In the genomic region with DNA sequence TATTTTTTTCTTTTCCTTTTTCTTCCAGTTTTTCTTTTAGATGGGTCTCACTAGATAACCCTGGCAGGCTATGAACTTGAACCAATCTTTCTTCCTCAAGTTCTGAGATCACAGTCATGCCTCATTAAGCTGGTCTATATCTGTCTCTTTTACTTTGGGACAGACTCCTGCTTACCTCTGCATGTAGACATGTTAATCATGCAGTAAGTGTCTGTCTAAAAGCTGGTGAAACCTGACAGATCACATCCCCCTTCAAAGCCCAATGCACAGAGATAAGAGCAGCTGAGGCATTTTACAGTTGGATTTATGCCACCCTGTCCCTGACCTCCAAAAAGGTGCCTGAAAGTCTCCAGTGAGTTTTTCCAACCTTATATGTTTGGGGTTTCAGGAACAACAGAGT, we compare ENCODE assay signal across 24 mouse cellular contexts.
DNase-seq lines count a peak whose midpoint lies in the region; ATAC-seq and TF ChIP-seq lines count a peak whose summit lies in the region.
"Had no signal": no experiment of that assay in that cellular context is flagged by ENCODE, and none has a peak within 500 bp of the region (broad histone marks: within the 10 kb centered on the region; RNA-seq: fewer than 3 reads in every experiment).

No protein-coding gene starts in this region.

- H3K27me3 ChIP-seq in heart, embryonic 13.5 days (replicated peaks), result no peaks in the 10 kb centered on the region
- H3K27me3 ChIP-seq in hindbrain, embryonic 13.5 days, result no peaks in the 10 kb centered on the region
- no peaks in the 10 kb centered on the region for H3K27me3 ChIP-seq in hindbrain, embryonic 11.5 days (ENCODE audit: control insufficient read depth, insufficient read depth, low read length)
- peaks cover 24% of the 10 kb centered on the region for H3K27me3 ChIP-seq in midbrain, embryonic 12.5 days
- no peaks in the 10 kb centered on the region for H3K27me3 ChIP-seq in midbrain, postnatal 0 days (ENCODE audit: insufficient read depth, low read length)
- H3K27me3 ChIP-seq: hindbrain, embryonic 12.5 days; limb, embryonic 12.5 days had no signal

- no peak overlapping the region for H3K4me3 ChIP-seq in heart, embryonic 13.5 days
- no peak overlapping the region for H3K4me3 ChIP-seq in hindbrain, embryonic 13.5 days
- no peak overlapping the region for H3K4me3 ChIP-seq in hindbrain, embryonic 11.5 days (ENCODE audit: low read depth, low read length)
- H3K4me3 ChIP-seq in midbrain, embryonic 12.5 days, result no peak overlapping the region
- no peak overlapping the region for H3K4me3 ChIP-seq in midbrain, postnatal 0 days (ENCODE audit: low read depth, low read length)
- H3K4me3 ChIP-seq: hindbrain, embryonic 12.5 days; limb, embryonic 12.5 days had no signal

- H3K4me1 ChIP-seq in heart, embryonic 13.5 days, result peaks cover 32% of the 10 kb centered on the region
- H3K4me1 ChIP-seq in hindbrain, embryonic 13.5 days (replicated peaks), result peaks cover 19% of the 10 kb centered on the region
- H3K4me1 ChIP-seq in hindbrain, embryonic 11.5 days (replicated peaks; ENCODE audit: control insufficient read depth, insufficient read depth, low read length), result peaks cover 7% of the 10 kb centered on the region; the same call in 1 of the 2 replicates
- H3K4me1 ChIP-seq in midbrain, embryonic 12.5 days, result peaks cover 23% of the 10 kb centered on the region
- peaks cover 3% of the 10 kb centered on the region; the same call in 1 of the 2 replicates for H3K4me1 ChIP-seq in midbrain, postnatal 0 days (ENCODE audit: insufficient read depth, low read length)

- H3K27ac ChIP-seq in heart, embryonic 13.5 days (replicated peaks), result peak overlapping the region; percentile 59
- peak overlapping the region; percentile 87; the same call in 1 of the 2 replicates for H3K27ac ChIP-seq in hindbrain, embryonic 13.5 days
- no peak overlapping the region for H3K27ac ChIP-seq in hindbrain, embryonic 11.5 days (ENCODE audit: low read depth, low read length)
- 0 out of 2 replicates have a peak overlapping the region, but pooled peaks have one; percentile 65 for H3K27ac ChIP-seq in midbrain, embryonic 12.5 days (replicated peaks)
- H3K27ac ChIP-seq in midbrain, postnatal 0 days (ENCODE audit: low read depth, low read length), result no peak overlapping the region
- H3K27ac ChIP-seq: limb, embryonic 12.5 days; macrophage; stomach, postnatal 0 days had no signal

- no peak for TF ChIP-seq CTCF in midbrain, postnatal 0 days (IDR thresholded peaks at IDR 0.05)

- no peak overlapping the region for H3K9ac ChIP-seq in heart, embryonic 13.5 days
- no peak overlapping the region for H3K9ac ChIP-seq in hindbrain, embryonic 13.5 days
- H3K9ac ChIP-seq in hindbrain, embryonic 11.5 days (ENCODE audit: low read depth, low read length), result no peak overlapping the region
- no peak overlapping the region for H3K9ac ChIP-seq in midbrain, embryonic 12.5 days (replicated peaks)
- H3K9ac ChIP-seq in midbrain, postnatal 0 days (replicated peaks; ENCODE audit: low read length, poor library complexity, severe bottlenecking), result no peak overlapping the region
- H3K9ac ChIP-seq: hindbrain, embryonic 12.5 days; limb, embryonic 12.5 days; liver, postnatal 0 days had no signal

- no peaks in the 10 kb centered on the region for H3K36me3 ChIP-seq in heart, embryonic 13.5 days
- H3K36me3 ChIP-seq in hindbrain, embryonic 13.5 days, result no peaks in the 10 kb centered on the region
- H3K36me3 ChIP-seq in hindbrain, embryonic 11.5 days (ENCODE audit: control insufficient read depth, insufficient read depth, low read length), result no peaks in the 10 kb centered on the region
- H3K36me3 ChIP-seq in midbrain, embryonic 12.5 days, result no peaks in the 10 kb centered on the region
- H3K36me3 ChIP-seq in midbrain, postnatal 0 days (ENCODE audit: insufficient read depth, low read length), result no peaks in the 10 kb centered on the region
- H3K36me3 ChIP-seq: hindbrain, embryonic 12.5 days; limb, embryonic 12.5 days had no signal

- no peak overlapping the region for H3K4me2 ChIP-seq in heart, embryonic 13.5 days
- no peak overlapping the region for H3K4me2 ChIP-seq in hindbrain, embryonic 13.5 days
- no peak overlapping the region for H3K4me2 ChIP-seq in hindbrain, embryonic 11.5 days (replicated peaks; ENCODE audit: low read depth, low read length)
- H3K4me2 ChIP-seq in midbrain, embryonic 12.5 days (replicated peaks), result 0 out of 2 replicates have a peak overlapping the region, but pooled peaks have one; percentile 31
- H3K4me2 ChIP-seq in midbrain, postnatal 0 days (ENCODE audit: low read depth, low read length, poor library complexity, severe bottlenecking), result no peak overlapping the region
- H3K4me2 ChIP-seq: limb, embryonic 12.5 days; liver, embryonic 11.5 days had no signal

- DNase-seq in heart, postnatal 4 days, result no peak
- DNase-seq in hindbrain, embryonic 11.5 days (ENCODE audit: low spot score), result no peak
- DNase-seq in midbrain, postnatal 0 days (ENCODE audit: low spot score), result no peak
- DNase-seq in left cerebral cortex, postnatal 14 days (ENCODE audit: low spot score in 2 of 2), result no peak
- DNase-seq: adrenal gland, adult 8-10 months; cerebellum, adult 8-10 months; cerebellum, postnatal 36 days; gastrocnemius, postnatal 25 days; heart, adult 18-20 months; kidney, adult 2 months; liver, postnatal 0 days; right cerebral cortex, postnatal 14 days; thymus, adult 2 months; thymus, postnatal 4 days had no signal

- ATAC-seq in heart, embryonic 13.5 days (ENCODE audit: extremely low read depth, insufficient number of reproducible peaks, low FRiP score, low TSS enrichment), result peak; percentile 37; the same call in 1 of the 2 replicates
- no peak for ATAC-seq in hindbrain, embryonic 13.5 days (ENCODE audit: low FRiP score)
- no peak for ATAC-seq in hindbrain, embryonic 11.5 days (ENCODE audit: low FRiP score)
- no peak for ATAC-seq in midbrain, embryonic 12.5 days (ENCODE audit: low FRiP score, low read depth)
- no peak for ATAC-seq in midbrain, postnatal 0 days (ENCODE audit: low FRiP score)
- ATAC-seq: inflammation-experienced regulatory T-cells, adult 6 months; liver, postnatal 0 days; lung, postnatal 0 days had no signal

- no peaks in the 10 kb centered on the region for H3K9me3 ChIP-seq in heart, embryonic 13.5 days
- H3K9me3 ChIP-seq in hindbrain, embryonic 13.5 days, result no peaks in the 10 kb centered on the region
- H3K9me3 ChIP-seq in hindbrain, embryonic 11.5 days (ENCODE audit: control insufficient read depth, low read length), result no peaks in the 10 kb centered on the region
- no peaks in the 10 kb centered on the region for H3K9me3 ChIP-seq in midbrain, embryonic 12.5 days
- no peaks in the 10 kb centered on the region for H3K9me3 ChIP-seq in midbrain, postnatal 0 days (ENCODE audit: low read length)
- H3K9me3 ChIP-seq: hindbrain, embryonic 12.5 days; limb, embryonic 12.5 days had no signal

- intact Hi-C loops in left cerebral cortex, postnatal 14 days (cut with DNase I), result no loop called here

Comparison
In these comparisons a context has a peak if more than half of its experiments do, and no peak if none do; other contexts are left out.
1. H3K27ac ChIP-seq: peak in heart, embryonic 13.5 days (single experiment), hindbrain, embryonic 13.5 days (single experiment) and midbrain, embryonic 12.5 days (single experiment); none in hindbrain, embryonic 11.5 days (single experiment) and midbrain, postnatal 0 days (single experiment).